Mouse (Mus musculus): ENCODE measurements around the gene Cabp2.
"Not testable (repeated sequence)": the region's sequence is repeated elsewhere in the genome, so short reads cannot be mapped to it uniquely, and the experiment has no call there.

DNA sequence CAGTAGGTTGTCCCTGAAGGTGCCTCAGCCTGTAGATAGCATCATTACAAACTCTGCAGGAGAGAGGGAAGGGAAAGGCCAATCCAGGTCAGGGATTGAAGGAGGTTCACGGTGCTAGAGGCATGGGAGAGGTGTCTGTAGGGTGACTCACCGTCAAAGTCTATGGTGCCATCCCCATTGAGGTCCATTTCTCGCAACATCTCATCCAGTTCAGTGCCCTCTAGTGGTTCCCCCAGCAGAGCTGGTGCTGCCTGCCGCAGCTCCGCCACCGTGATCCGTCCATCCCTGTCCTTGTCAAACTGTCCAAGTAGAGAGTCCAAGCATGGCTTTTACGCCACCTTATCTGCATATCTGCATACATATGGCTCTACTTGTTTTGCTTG, 54.6 kb downstream of the Cabp2 start:
- TF ChIP-seq CTCF (IDR thresholded peaks at IDR 0.05; ENCODE audit: low read depth) = peak; percentile 70
- not testable (repeated sequence) for TF ChIP-seq EP300 (IDR thresholded peaks at IDR 0.05; ENCODE audit: low read depth)
